Mouse (Mus musculus) cerebellum, adult 11-12 months (tissue): ENCODE results near the gene Gpr75.

Experiments used
- DNase-seq: peaks from one replicate; pipeline ENCODE4 v3.0.0; 2022

The Gpr75 gene

GRCm38 (mm10) chr11:30885171-30885871 is at the start of gene Gpr75, which contains the start of gene Asb3:
Gpr75 (plus strand) TSS chr11:30885358.
Asb3 (plus strand) TSS chr11:30885416.
- DNase-seq: peak; percentile 89

DNA sequence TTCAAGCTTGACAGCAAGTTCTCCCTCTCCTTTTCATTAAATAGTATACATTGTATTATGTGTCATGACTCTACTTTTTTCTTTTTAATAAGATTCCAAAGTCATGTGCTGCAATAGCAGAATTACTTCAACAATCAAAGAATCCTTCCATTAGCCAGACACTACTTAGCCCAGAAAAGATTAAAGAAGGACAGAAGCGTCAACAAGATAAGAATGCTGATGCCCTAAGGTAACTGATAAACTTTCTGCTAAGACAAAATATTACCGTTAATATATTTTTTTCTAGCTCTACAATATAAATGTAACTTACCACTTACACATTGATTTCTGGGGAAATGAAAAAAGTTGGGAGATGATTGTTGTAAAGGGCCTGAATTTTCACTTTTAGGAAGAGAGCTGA is 46.4 kb upstream of the Gpr75 start:
- DNase-seq: no peak

DNA sequence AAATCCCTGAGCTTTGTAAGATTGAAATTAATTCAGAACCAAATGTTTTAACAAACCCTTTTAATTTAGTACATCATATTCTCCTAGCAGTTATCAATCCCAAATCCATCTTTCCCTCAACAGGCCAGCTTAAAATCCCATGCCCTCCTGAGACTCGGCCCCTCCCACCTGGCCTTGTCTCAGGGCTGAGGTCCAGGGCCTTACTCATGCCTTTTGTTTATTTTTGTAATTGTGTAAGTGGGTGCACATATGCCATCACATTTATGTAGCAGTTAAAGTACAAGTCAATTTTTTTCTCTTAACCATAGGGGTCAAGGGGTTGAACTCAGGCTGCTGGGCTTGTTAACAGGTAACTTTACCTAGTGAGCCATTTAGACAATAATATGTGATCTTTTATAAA is 40.8 kb upstream of the Gpr75 start:
- no peak for DNase-seq

- no peak for DNase-seq
Observed at GRCm38 (mm10) chr11:30872425-30872824, 12.7 kb upstream of the Gpr75 start.

- no peak for DNase-seq
Observed at GRCm38 (mm10) chr11:30888153-30888552, 3.0 kb downstream of the Gpr75 start.

DNA sequence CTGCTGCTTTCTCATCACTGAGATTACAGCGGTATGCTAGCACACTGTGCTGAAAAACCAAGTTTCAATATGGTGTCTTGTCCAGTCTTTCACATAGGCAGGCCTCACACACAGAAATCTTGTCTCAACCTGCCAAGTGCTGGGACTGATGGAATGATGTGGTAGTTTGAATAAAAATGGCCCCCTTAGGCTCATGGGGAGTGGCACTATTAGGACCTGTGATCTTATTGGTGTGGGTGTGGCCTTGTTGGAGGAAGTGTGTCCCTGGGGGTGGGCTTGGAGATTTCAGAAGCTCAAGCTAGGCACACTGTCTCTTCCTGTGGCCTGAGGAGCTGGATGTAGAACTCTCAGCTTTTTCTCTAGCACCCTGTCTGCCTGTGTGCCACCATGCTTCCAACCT is 11.0 kb downstream of the Gpr75 start:
- no peak for DNase-seq

DNA sequence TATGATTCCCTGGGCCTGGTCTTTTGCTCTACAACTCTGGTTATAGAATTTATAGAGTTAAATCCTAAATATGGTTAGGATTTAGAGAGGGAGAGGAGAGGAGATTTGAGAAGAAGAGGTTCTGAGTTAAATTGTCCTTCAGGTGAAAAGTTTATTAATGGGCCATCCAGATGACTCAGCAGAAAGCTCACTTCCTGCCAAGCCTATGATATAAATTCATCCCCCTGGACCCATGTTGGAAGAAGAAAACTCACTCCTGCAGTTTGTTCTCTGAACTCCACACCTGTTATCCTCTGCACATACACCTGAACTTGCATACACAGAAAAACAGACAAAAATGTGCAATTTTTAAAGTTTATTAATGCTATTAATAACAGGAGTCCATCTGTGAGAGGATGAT is 14.2 kb downstream of the Gpr75 start:
- no peak for DNase-seq

GRCm38 (mm10) chr11:30912311-30912710 is 27.2 kb downstream of the Gpr75 start:
- no peak for DNase-seq

GRCm38 (mm10) chr11:30920641-30921040 is 35.5 kb downstream of the Gpr75 start:
- DNase-seq: no peak

DNA sequence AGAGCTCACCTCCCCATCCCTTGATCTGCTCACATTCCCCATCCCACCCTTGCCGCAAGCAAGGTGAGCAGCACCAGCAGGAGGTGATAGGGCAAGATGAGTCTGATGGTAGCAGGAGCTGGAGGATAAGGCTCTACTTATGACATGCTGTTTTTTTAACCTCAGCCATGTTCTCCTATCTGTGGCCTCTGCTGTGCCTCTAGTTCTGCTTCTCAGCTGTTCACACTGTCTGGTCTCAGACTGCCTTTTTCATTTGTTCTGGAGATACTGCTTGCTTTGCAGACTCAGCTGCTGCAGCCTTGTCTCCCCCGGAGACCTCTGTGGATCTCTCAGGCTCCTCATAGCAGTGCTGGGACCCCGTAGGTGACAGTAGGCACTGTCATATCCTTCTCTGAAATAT is 38.1 kb downstream of the Gpr75 start:
- DNase-seq: no peak

DNA sequence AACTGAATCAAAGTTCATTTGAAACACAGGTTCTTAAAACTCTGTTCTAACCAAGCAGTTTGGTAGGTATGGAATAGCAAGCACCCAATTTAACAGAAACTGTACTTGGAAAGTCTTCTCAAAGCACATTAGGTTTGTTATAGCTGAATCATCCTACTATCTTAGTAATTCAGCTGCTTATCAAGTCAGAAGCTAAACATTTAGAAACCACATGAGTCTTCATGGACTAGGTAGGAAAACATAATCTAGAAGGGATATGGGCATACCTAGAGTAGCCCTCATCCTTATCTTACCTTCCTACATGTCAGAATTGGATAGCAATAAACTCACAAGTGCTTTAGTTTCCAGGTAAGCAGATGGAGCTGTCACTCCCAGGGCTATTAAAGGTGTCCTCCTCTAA is 42.9 kb downstream of the Gpr75 start:
- no peak for DNase-seq

GRCm38 (mm10) chr11:30928498-30928897 is 43.3 kb downstream of the Gpr75 start:
- no peak for DNase-seq
